Mouse (Mus musculus): ENCODE measurements around the gene Grm4.

Grm4 gene

GRCm38 (mm10) chr17:27511865-27512618 is 9.2 kb downstream of the Grm4 start:
- no peak for DNase-seq (ENCODE audit: low spot score in 2 of 2)

- no peak for DNase-seq (ENCODE audit: low spot score in 2 of 2)
Measured at GRCm38 (mm10) chr17:27511125-27511735, 10.0 kb downstream of the Grm4 start.

- DNase-seq (ENCODE audit: low spot score in 2 of 2), result no peak
Measured at GRCm38 (mm10) chr17:27510258-27511124, 10.7 kb downstream of the Grm4 start.

- DNase-seq (ENCODE audit: low spot score in 2 of 2), result no peak
Measured at GRCm38 (mm10) chr17:27509056-27509455, 12.1 kb downstream of the Grm4 start.

- DNase-seq (ENCODE audit: low spot score in 2 of 2), result no peak
Measured at GRCm38 (mm10) chr17:27508513-27508912, 12.7 kb downstream of the Grm4 start.

- DNase-seq (ENCODE audit: low spot score in 2 of 2), result no peak
Measured at GRCm38 (mm10) chr17:27508002-27508401, 13.2 kb downstream of the Grm4 start.

GRCm38 (mm10) chr17:27507591-27507945 is 13.6 kb downstream of the Grm4 start:
- DNase-seq (ENCODE audit: low spot score in 2 of 2), result no peak

- DNase-seq (ENCODE audit: low spot score in 2 of 2), result no peak
Measured at GRCm38 (mm10) chr17:27506871-27507590, 14.2 kb downstream of the Grm4 start.

- no peak for DNase-seq (ENCODE audit: low spot score in 2 of 2)
Measured at GRCm38 (mm10) chr17:27506362-27506761, 14.8 kb downstream of the Grm4 start.

- no peak for DNase-seq (ENCODE audit: low spot score in 2 of 2)
Measured at GRCm38 (mm10) chr17:27505221-27505881, 15.9 kb downstream of the Grm4 start.

GRCm38 (mm10) chr17:27503869-27504268 is 17.3 kb downstream of the Grm4 start:
- no peak for DNase-seq (ENCODE audit: low spot score in 2 of 2)

GRCm38 (mm10) chr17:27502736-27503445 is 18.3 kb downstream of the Grm4 start:
- DNase-seq (ENCODE audit: low spot score in 2 of 2), result no peak

- no peak for DNase-seq (ENCODE audit: low spot score in 2 of 2)
Measured at GRCm38 (mm10) chr17:27502288-27502687, 18.9 kb downstream of the Grm4 start.

GRCm38 (mm10) chr17:27501331-27502251 is 19.6 kb downstream of the Grm4 start:
- no peak for DNase-seq (ENCODE audit: low spot score in 2 of 2)

- DNase-seq (ENCODE audit: low spot score in 2 of 2), result no peak
Measured at GRCm38 (mm10) chr17:27500811-27501210, 20.4 kb downstream of the Grm4 start.

GRCm38 (mm10) chr17:27499080-27499479 is 22.1 kb downstream of the Grm4 start:
- no peak for DNase-seq (ENCODE audit: low spot score in 2 of 2)

- no peak for DNase-seq (ENCODE audit: low spot score in 2 of 2)
Measured at GRCm38 (mm10) chr17:27497798-27498197, 23.4 kb downstream of the Grm4 start.

- no peak for DNase-seq (ENCODE audit: low spot score in 2 of 2)
Measured at GRCm38 (mm10) chr17:27495008-27495540, 26.1 kb downstream of the Grm4 start.

- no peak for DNase-seq (ENCODE audit: low spot score in 2 of 2)
Measured at GRCm38 (mm10) chr17:27493969-27494368, 27.2 kb downstream of the Grm4 start.
